Mouse (Mus musculus) small intestine, adult 2 months (tissue): ENCODE results near the gene Map2k5.

Source experiments
- CTCF ChIP-seq: fragments of 200-500 bp; IDR thresholded peaks from 2 replicates; pipeline ENCODE4 v1.5.1; 2012; ENCODE audit warnings: low read depth, mild to moderate bottlenecking, control low read depth, inconsistent platforms, low read length, moderate library complexity, mixed read lengths; ENCODE audit not compliant: insufficient replicate concordance, insufficient read length; ENCODE audit errors: extremely low read depth
- POLR2A ChIP-seq: fragments of 200-500 bp; IDR thresholded peaks from 2 replicates; pipeline ENCODE4 v1.6.1; 2012; ENCODE audit warnings: low read depth, mild to moderate bottlenecking, control low read depth, inconsistent platforms, low read length, moderate library complexity

- no peak for TF ChIP-seq POLR2A
- TF ChIP-seq CTCF = no peak
Measured at GRCm38 (mm10) chr9:63147786-63148409, 229.8 kb downstream of the Map2k5 start.
